ENCODE assay signal across 12 mouse cellular contexts in the genomic region with DNA sequence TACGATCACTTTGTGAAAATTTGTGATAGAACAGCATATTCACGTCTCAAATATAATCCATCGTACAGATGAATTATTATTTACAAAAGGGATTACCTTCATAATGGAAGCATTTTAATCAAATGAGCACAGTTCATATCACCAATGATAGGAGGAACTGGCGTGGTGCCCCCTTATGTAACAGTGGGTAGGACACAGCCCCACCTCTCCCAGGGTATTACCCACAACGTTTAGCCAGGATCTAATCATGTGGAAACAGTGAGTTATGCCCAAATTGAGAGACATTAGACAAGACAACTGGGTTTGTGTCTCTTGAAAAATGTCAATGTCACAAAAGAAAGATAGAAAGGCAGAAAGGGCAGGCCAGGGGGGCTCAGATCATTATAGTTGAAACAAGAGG.
"Had no signal": no experiment of that assay in that cellular context is flagged by ENCODE, and none has a peak within 500 bp of the region (broad histone marks: within the 10 kb centered on the region; RNA-seq: fewer than 3 reads in every experiment).

No protein-coding gene starts in this region.

- ATAC-seq: liver, embryonic 12.5 days had no signal

- DNase-seq: kidney, postnatal 25 days; layer of hippocampus, adult 9-11 months; layer of hippocampus, postnatal 36 days; lung, embryonic 14.5 days; lung, postnatal 10 days; lung, postnatal 4 days; midbrain, embryonic 14.5 days; right cerebral cortex, postnatal 4 days; spleen, adult 18-20 months; thymus, adult 2 months; thymus, postnatal 25 days had no signal
